Mouse (Mus musculus) G1E (cell line): ENCODE results near the gene Gm6583. TPM values are rescaled to one million over a fixed set of nuclear protein-coding genes. Genes with fewer than 3 reads are reported as not detected.

ENCODE experiments used
- ATAC-seq: 2 replicates; pipeline ENCODE4 v1.8.0; 2016; ENCODE audit warnings: mild to moderate bottlenecking; ENCODE audit not compliant: insufficient number of reproducible peaks, poor library complexity, low FRiP score, severe bottlenecking; ENCODE audit errors: extremely low read depth
- DNase-seq: peaks from one replicate; pipeline ENCODE4 v3.0.0; 2012; ENCODE audit warnings: low spot score
- H3K27me3 ChIP-seq: 2 replicates; pipeline ENCODE4 v1.6.1; 2012; ENCODE audit warnings: mild to moderate bottlenecking, low read length, inconsistent platforms; ENCODE audit not compliant: insufficient read depth
- H3K36me3 ChIP-seq: replicated peaks from 2 replicates; pipeline ENCODE3; 2012; ENCODE audit warnings: mild to moderate bottlenecking, inconsistent platforms
- H3K4me1 ChIP-seq: 2 replicates; pipeline ENCODE4 v1.6.1; 2012; ENCODE audit warnings: low read depth, low read length, inconsistent platforms, mixed read lengths; ENCODE audit not compliant: insufficient read depth
- H3K4me3 ChIP-seq: 2 replicates; pipeline ENCODE4 v1.5.1; 2012; ENCODE audit warnings: low read depth, mild to moderate bottlenecking, inconsistent platforms, low read length, moderate library complexity, mixed read lengths
- H3K9me3 ChIP-seq: replicated peaks from 2 replicates; pipeline ENCODE4 v1.6.1; 2012; ENCODE audit warnings: inconsistent platforms
- CTCF ChIP-seq: IDR thresholded peaks from 2 replicates; pipeline ENCODE4 v1.5.1; 2012; ENCODE audit warnings: low read depth, low read length, inconsistent platforms, mixed read lengths
- GATA1 ChIP-seq: IDR thresholded peaks from 2 replicates; pipeline ENCODE4 v1.6.1; 2012; ENCODE audit warnings: borderline replicate concordance, low read length, inconsistent platforms, mixed read lengths
- GATA2 ChIP-seq: IDR thresholded peaks from 2 replicates; pipeline ENCODE4 v1.6.1; 2012; ENCODE audit warnings: low read depth, low read length, inconsistent platforms, borderline replicate concordance
- POLR2AphosphoS5 ChIP-seq: IDR thresholded peaks from 2 replicates; pipeline ENCODE4 v1.6.1; 2012; ENCODE audit warnings: low read depth, low read length, inconsistent platforms; ENCODE audit not compliant: insufficient replicate concordance
- TAL1 ChIP-seq: conservative IDR thresholded peaks from 2 replicates; pipeline ENCODE4 v1.6.1; 2012; ENCODE audit warnings: low read depth, low read length, inconsistent platforms, mixed read lengths
- polyA plus RNA-seq: library from polyadenylated mRNA; stranded (reverse); fragments of >175 nt; gene quantifications from 2 replicates; pipeline ENCODE4 v1.2.3, GENCODE M21; 2012
- total RNA-seq, 2 experiments: library from RNA; stranded (forward) in 1 of 2; stranded (reverse) in 1 of 2; fragments of 200-1000 nt in 1 of 2; fragments of >200 nt in 1 of 2; fragmentation: Nextera tagmentation in 1 of 2; gene quantifications; 2 replicates each; pipeline ENCODE4 v1.2.3; 2014 to 2017

Gene Gm6583
- total and polyA plus RNA-seq, 3 experiments, result not detected

- H3K4me3 ChIP-seq, result no peak overlapping the region
- no peaks in the 10 kb centered on the region for H3K27me3 ChIP-seq
- peaks cover 95% of the 10 kb centered on the region for H3K36me3 ChIP-seq
- peaks cover 6% of the 10 kb centered on the region for H3K9me3 ChIP-seq
- ATAC-seq, result no peak
- no peak for DNase-seq
- TF ChIP-seq GATA1 (no peak), TAL1 (no peak)
- H3K4me1 ChIP-seq, result peaks cover 15% of the 10 kb centered on the region; the same call in 1 of the 2 replicates
These were observed 11.0 kb upstream of the Gm6583 start for GRCm38 (mm10) chr5:112366879-112367278.

GRCm38 (mm10) chr5:112364184-112364797, 8.5 kb upstream of the Gm6583 start:
- Histone ChIP-seq H3K27me3 (no peaks in the 10 kb centered on the region), H3K4me3 (no peak overlapping the region), H3K36me3 (peaks cover 74% of the 10 kb centered on the region), H3K4me1 (peaks cover 27% of the 10 kb centered on the region), H3K9me3 (peaks cover 8% of the 10 kb centered on the region)
- ATAC-seq, result no peak
- no peak for DNase-seq
- TF ChIP-seq CTCF (no peak), TAL1 (no peak), GATA1 (no peak), POLR2AphosphoS5 (no peak), GATA2 (no peak)

GRCm38 (mm10) chr5:112360077-112360476, 4.2 kb upstream of the Gm6583 start:
- H3K4me1 ChIP-seq, result peaks cover 66% of the 10 kb centered on the region
- ATAC-seq (no peak), DNase-seq (no peak)
- H3K36me3 ChIP-seq, result peaks cover 78% of the 10 kb centered on the region
- peaks cover 8% of the 10 kb centered on the region for H3K9me3 ChIP-seq
- no peaks in the 10 kb centered on the region for H3K27me3 ChIP-seq
- no peak for TF ChIP-seq GATA1
- TF ChIP-seq GATA2, result no peak
- TF ChIP-seq TAL1, result no peak
- TF ChIP-seq POLR2AphosphoS5, result no peak
- TF ChIP-seq CTCF, result no peak
- peak overlapping the region; percentile 45; the same call in 1 of the 2 replicates for H3K4me3 ChIP-seq

GRCm38 (mm10) chr5:112359520-112359919, 3.7 kb upstream of the Gm6583 start:
- H3K9me3 ChIP-seq, result peaks cover 8% of the 10 kb centered on the region
- H3K36me3 ChIP-seq, result peaks cover 78% of the 10 kb centered on the region
- TF ChIP-seq CTCF, result no peak
- no peak for TF ChIP-seq POLR2AphosphoS5
- TF ChIP-seq GATA2, result no peak
- TF ChIP-seq GATA1, result no peak
- TF ChIP-seq TAL1, result peak; percentile 99
- DNase-seq (peak; percentile 83), ATAC-seq (peak; percentile 88)
- H3K4me3 ChIP-seq, result peak overlapping the region; percentile 57; the same call in 1 of the 2 replicates
- no peaks in the 10 kb centered on the region for H3K27me3 ChIP-seq
- peaks cover 68% of the 10 kb centered on the region for H3K4me1 ChIP-seq

- DNase-seq (no peak), ATAC-seq (no peak)
- Histone ChIP-seq H3K36me3 (peaks cover 80% of the 10 kb centered on the region), H3K27me3 (no peaks in the 10 kb centered on the region), H3K4me1 (peaks cover 61% of the 10 kb centered on the region), H3K9me3 (no peaks in the 10 kb centered on the region), H3K4me3 (no peak overlapping the region)
- TF ChIP-seq GATA2 (no peak), POLR2AphosphoS5 (no peak), GATA1 (no peak), TAL1 (no peak), CTCF (no peak)
These were observed 489 bp upstream of the Gm6583 start for GRCm38 (mm10) chr5:112356322-112356721.

- peaks cover 63% of the 10 kb centered on the region for H3K4me1 ChIP-seq
- ATAC-seq, result no peak
These were observed 340 bp downstream of the Gm6583 start for GRCm38 (mm10) chr5:112355493-112355892.

More at GRCm38 (mm10) chr5:112355493-112355892, 340 bp downstream of the Gm6583 start:
- Histone ChIP-seq H3K9me3 (no peaks in the 10 kb centered on the region), H3K4me3 (no peak overlapping the region), H3K27me3 (no peaks in the 10 kb centered on the region), H3K36me3 (peaks cover 88% of the 10 kb centered on the region)
- TF ChIP-seq CTCF, result no peak
- TF ChIP-seq TAL1, result no peak
- no peak for TF ChIP-seq POLR2AphosphoS5
- no peak for TF ChIP-seq GATA2
- no peak for TF ChIP-seq GATA1
- DNase-seq, result no peak
